Mouse (Mus musculus) bone marrow macrophage, adult 2 months (primary cell): ENCODE data around the gene Mob3b.

Source experiments
- CTCF ChIP-seq: IDR thresholded peaks from 2 replicates; pipeline ENCODE4 v1.5.1; 2012; ENCODE audit warnings: low read depth, mild to moderate bottlenecking, low read length, moderate library complexity
- POLR2A ChIP-seq: IDR thresholded peaks from 2 replicates; pipeline ENCODE4 v1.6.1; 2012; ENCODE audit warnings: mild to moderate bottlenecking, low read depth, low read length, borderline replicate concordance

DNA sequence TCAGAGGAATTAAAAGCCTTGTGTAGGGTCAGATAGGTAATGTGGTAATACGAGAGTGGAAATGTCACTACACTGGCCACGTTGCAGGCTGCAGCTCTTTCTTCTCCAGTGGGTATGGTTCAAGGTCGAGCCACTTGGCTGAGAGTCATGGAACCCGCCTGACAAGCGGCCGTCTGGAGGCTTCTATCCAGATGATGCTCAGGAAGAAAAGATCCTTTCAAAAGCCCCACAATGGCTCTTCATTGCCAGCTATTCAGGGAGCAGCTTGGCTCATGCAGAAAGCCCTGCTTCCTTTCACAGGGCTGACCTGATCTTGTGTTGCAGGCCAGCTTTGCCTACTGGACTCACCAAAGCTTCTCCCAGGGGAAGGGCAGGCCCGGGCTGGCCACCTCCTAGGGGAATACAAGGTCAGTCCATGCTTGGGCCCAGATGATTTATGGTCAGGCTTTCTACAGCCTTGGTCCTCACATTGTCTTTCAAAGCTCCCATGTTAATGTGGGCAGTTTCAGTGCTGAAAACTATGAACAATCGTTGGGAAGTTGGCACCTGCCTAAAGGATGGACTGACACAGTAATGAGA lies 176.7 kb downstream of the Mob3b start:
- TF ChIP-seq POLR2A (no peak), CTCF (no peak)
